Mouse (Mus musculus) lung, embryonic 16.5 days (tissue): ENCODE measurements around the gene Ppp2r1b. TPM values are rescaled to one million over a fixed set of nuclear protein-coding genes. Genes with fewer than 3 reads are reported as not detected.
A peak's percentile ranks its signal among the peaks of the same experiment; 100 is the strongest.

ENCODE experiments used
- ATAC-seq: fragments of 200-750 bp; cut with Nextera tagmentation; 2 replicates; pipeline ENCODE4 v1.8.0; 2017; ENCODE audit warnings: low read depth, mild to moderate bottlenecking, moderate library complexity
- H3K27ac ChIP-seq: fragments of 300-500 bp; sonication (generic); 2 replicates; pipeline ENCODE4 v1.5.1; 2014; ENCODE audit warnings: mild to moderate bottlenecking, control low read depth, low read length
- H3K27me3 ChIP-seq: fragments of 300-500 bp; sonication (generic); 2 replicates; pipeline ENCODE4 v1.6.1; 2014; ENCODE audit warnings: low read depth, low read length, mixed read lengths; ENCODE audit not compliant: control insufficient read depth, insufficient read depth
- H3K36me3 ChIP-seq: fragments of 300-500 bp; sonication (generic); 2 replicates; pipeline ENCODE4 v1.6.1; 2014; ENCODE audit warnings: low read length; ENCODE audit not compliant: control insufficient read depth, insufficient read depth
- H3K4me1 ChIP-seq: fragments of 300-500 bp; sonication (generic); replicated peaks from 2 replicates; pipeline ENCODE4 v1.6.1; 2014; ENCODE audit warnings: low read length, mixed read lengths; ENCODE audit not compliant: control insufficient read depth, insufficient read depth
- H3K4me2 ChIP-seq: fragments of 300-500 bp; sonication (generic); 2 replicates; pipeline ENCODE4 v1.6.1; 2014; ENCODE audit warnings: low read depth, low read length, control low read depth
- H3K4me3 ChIP-seq: fragments of 300-500 bp; sonication (generic); 2 replicates; pipeline ENCODE4 v1.5.1; 2014; ENCODE audit warnings: mild to moderate bottlenecking, low read length, control low read depth
- H3K9ac ChIP-seq: fragments of 300-500 bp; sonication (generic); 2 replicates; pipeline ENCODE4 v1.6.1; 2014; ENCODE audit warnings: low read length, control low read depth
- H3K9me3 ChIP-seq: fragments of 300-500 bp; sonication (generic); 2 replicates; pipeline ENCODE4 v1.6.1; 2016; ENCODE audit warnings: low read length; ENCODE audit not compliant: control insufficient read depth
- WGBS: fragments of 180-500 bp; shearing (Covaris S2); extraction: QIAGEN DNeasy Blood & Tissue Kit; methylation state at CpG from one replicate; pipeline ENCODE4 v1.1.7; 2014; 5-methylcytosine and 5-hydroxymethylcytosine counted together
- polyA plus RNA-seq: library from polyadenylated mRNA; unstranded; fragments of >200 nt; fragmentation: Nextera tagmentation; extraction: Ambion mirVana; gene quantifications from 2 replicates; pipeline ENCODE4 v1.2.1, GENCODE M21; 2015

Ppp2r1b gene
- polyA plus RNA-seq, 1 experiment from 2014 or later: 60.3 TPM

- Histone ChIP-seq H3K4me2 (no peak overlapping the region), H3K9me3 (no peaks in the 10 kb centered on the region), H3K36me3 (peaks cover 4% of the 10 kb centered on the region; the same call in 1 of the 2 replicates), H3K4me1 (no peaks in the 10 kb centered on the region), H3K9ac (no peak overlapping the region), H3K27ac (no peak overlapping the region), H3K27me3 (no peaks in the 10 kb centered on the region), H3K4me3 (no peak overlapping the region)
- 74% methylated on average over 7 of the region's 7 CpGs for WGBS
- ATAC-seq: no peak
Measured at GRCm38 (mm10) chr9:50911861-50912515, 66.9 kb downstream of the Ppp2r1b start.

GRCm38 (mm10) chr9:50918131-50918530, 73.0 kb downstream of the Ppp2r1b start:
- no peak for ATAC-seq
- 50% methylated on average over 3 of the region's 3 CpGs for WGBS
- peaks cover 2% of the 10 kb centered on the region; the same call in 1 of the 2 replicates for H3K36me3 ChIP-seq

GRCm38 (mm10) chr9:50919554-50919953, 74.5 kb downstream of the Ppp2r1b start:
- Histone ChIP-seq H3K4me1 (peaks cover 5% of the 10 kb centered on the region; the same call in 1 of the 2 replicates), H3K9me3 (no peaks in the 10 kb centered on the region), H3K36me3 (no peaks in the 10 kb centered on the region), H3K27ac (no peak overlapping the region), H3K27me3 (peaks cover 2% of the 10 kb centered on the region; the same call in 1 of the 2 replicates), H3K9ac (no peak overlapping the region), H3K4me3 (no peak overlapping the region), H3K4me2 (no peak overlapping the region)
- no peak for ATAC-seq
- 95% methylated on average over 2 of the region's 2 CpGs for WGBS

More at GRCm38 (mm10) chr9:50918131-50918530, 73.0 kb downstream of the Ppp2r1b start:
- H3K9me3 ChIP-seq: no peaks in the 10 kb centered on the region
- no peak overlapping the region for H3K4me2 ChIP-seq
- H3K27me3 ChIP-seq: peaks cover 2% of the 10 kb centered on the region; the same call in 1 of the 2 replicates
- H3K27ac ChIP-seq: no peak overlapping the region
- no peak overlapping the region for H3K4me3 ChIP-seq
- H3K9ac ChIP-seq: no peak overlapping the region
- H3K4me1 ChIP-seq: peaks cover 5% of the 10 kb centered on the region; the same call in 1 of the 2 replicates

GRCm38 (mm10) chr9:50920933-50921895, 76.1 kb downstream of the Ppp2r1b start:
- peak; percentile 71 for ATAC-seq
- WGBS: 37% methylated on average over 3 of the region's 3 CpGs
- Histone ChIP-seq H3K27me3 (peaks cover 2% of the 10 kb centered on the region; the same call in 1 of the 2 replicates), H3K4me3 (no peak overlapping the region), H3K4me2 (no peak overlapping the region), H3K27ac (no peak overlapping the region), H3K36me3 (no peaks in the 10 kb centered on the region), H3K9me3 (no peaks in the 10 kb centered on the region), H3K9ac (no peak overlapping the region), H3K4me1 (peaks cover 5% of the 10 kb centered on the region; the same call in 1 of the 2 replicates)

- Histone ChIP-seq H3K4me1 (peaks cover 5% of the 10 kb centered on the region; the same call in 1 of the 2 replicates), H3K36me3 (no peaks in the 10 kb centered on the region), H3K9ac (no peak overlapping the region), H3K4me3 (no peak overlapping the region), H3K27me3 (peaks cover 2% of the 10 kb centered on the region; the same call in 1 of the 2 replicates), H3K4me2 (no peak overlapping the region), H3K27ac (no peak overlapping the region), H3K9me3 (no peaks in the 10 kb centered on the region)
- WGBS: 53% methylated on average over 5 of the region's 5 CpGs
- peak; percentile 50; the same call in 1 of the 2 replicates for ATAC-seq
Measured at GRCm38 (mm10) chr9:50922363-50923153, 77.5 kb downstream of the Ppp2r1b start.

GRCm38 (mm10) chr9:50924454-50924853, 79.4 kb downstream of the Ppp2r1b start:
- H3K9ac ChIP-seq: no peak overlapping the region
- H3K4me3 ChIP-seq: no peak overlapping the region
- H3K27me3 ChIP-seq: peaks cover 6% of the 10 kb centered on the region; the same call in 1 of the 2 replicates
- H3K4me1 ChIP-seq: peaks cover 5% of the 10 kb centered on the region; the same call in 1 of the 2 replicates
- no peaks in the 10 kb centered on the region for H3K9me3 ChIP-seq
- H3K36me3 ChIP-seq: peaks cover 3% of the 10 kb centered on the region; the same call in 1 of the 2 replicates
- ATAC-seq: no peak
- no peak overlapping the region for H3K27ac ChIP-seq
- no peak overlapping the region for H3K4me2 ChIP-seq

GRCm38 (mm10) chr9:50925801-50926200, 80.7 kb downstream of the Ppp2r1b start:
- H3K36me3 ChIP-seq: peaks cover 3% of the 10 kb centered on the region; the same call in 1 of the 2 replicates
- no peak overlapping the region for H3K4me2 ChIP-seq
- no peak overlapping the region for H3K9ac ChIP-seq
- 40% methylated on average over 4 of the region's 4 CpGs for WGBS
- no peak overlapping the region for H3K27ac ChIP-seq
- peak; percentile 42; the same call in 1 of the 2 replicates for ATAC-seq
- no peak overlapping the region for H3K4me3 ChIP-seq
- peaks cover 2% of the 10 kb centered on the region; the same call in 1 of the 2 replicates for H3K4me1 ChIP-seq
- H3K27me3 ChIP-seq: peaks cover 4% of the 10 kb centered on the region; the same call in 1 of the 2 replicates
- H3K9me3 ChIP-seq: no peaks in the 10 kb centered on the region

- Histone ChIP-seq H3K9ac (no peak overlapping the region), H3K27me3 (peaks cover 4% of the 10 kb centered on the region; the same call in 1 of the 2 replicates), H3K4me3 (no peak overlapping the region), H3K4me1 (no peaks in the 10 kb centered on the region), H3K27ac (no peak overlapping the region), H3K36me3 (peaks cover 3% of the 10 kb centered on the region; the same call in 1 of the 2 replicates), H3K9me3 (no peaks in the 10 kb centered on the region), H3K4me2 (no peak overlapping the region)
- no peak for ATAC-seq
Measured at GRCm38 (mm10) chr9:50929986-50930385, 84.9 kb downstream of the Ppp2r1b start.
